Mouse (Mus musculus) forebrain, embryonic 15.5 days (tissue): ENCODE measurements around the gene Nova1. TPM values are rescaled to one million over a fixed set of nuclear protein-coding genes. Genes with fewer than 3 reads are reported as not detected.

Experiments used
- ATAC-seq: fragments of 200-750 bp; cut with Nextera tagmentation; replicated peaks from 2 replicates; pipeline ENCODE4 v1.8.0; 2017; ENCODE audit warnings: mild to moderate bottlenecking, moderate TSS enrichment, moderate library complexity
- H3K27ac ChIP-seq: fragments of 300-500 bp; sonication (generic); replicated peaks from 2 replicates; pipeline ENCODE4 v1.5.1; 2015; ENCODE audit warnings: mild to moderate bottlenecking, inconsistent platforms
- H3K27me3 ChIP-seq: fragments of 300-500 bp; sonication (generic); 2 replicates; pipeline ENCODE4 v1.6.1; 2015; ENCODE audit warnings: inconsistent platforms
- H3K36me3 ChIP-seq: fragments of 300-500 bp; sonication (generic); 2 replicates; pipeline ENCODE4 v1.6.1; 2015; ENCODE audit warnings: mild to moderate bottlenecking, inconsistent platforms
- H3K4me1 ChIP-seq: fragments of 300-500 bp; sonication (generic); 2 replicates; pipeline ENCODE4 v1.6.1; 2015; ENCODE audit warnings: inconsistent platforms
- H3K4me2 ChIP-seq: fragments of 300-500 bp; sonication (generic); replicated peaks from 2 replicates; pipeline ENCODE4 v1.6.1; 2015; ENCODE audit warnings: mild to moderate bottlenecking, inconsistent platforms
- H3K4me3 ChIP-seq: fragments of 300-500 bp; sonication (generic); 2 replicates; pipeline ENCODE4 v1.5.1; 2015; ENCODE audit warnings: mild to moderate bottlenecking, inconsistent platforms
- H3K9ac ChIP-seq: fragments of 300-500 bp; sonication (generic); replicated peaks from 2 replicates; pipeline ENCODE4 v1.6.1; 2015; ENCODE audit warnings: mild to moderate bottlenecking, inconsistent platforms
- H3K9me3 ChIP-seq: fragments of 300-500 bp; sonication (generic); 2 replicates; pipeline ENCODE4 v1.6.1; 2016; ENCODE audit warnings: inconsistent platforms
- WGBS: fragments of 180-500 bp; shearing (Covaris S2); methylation state at CpG from one replicate; pipeline ENCODE4 v1.1.7; 2015; ENCODE audit warnings: mixed read lengths; 5-methylcytosine and 5-hydroxymethylcytosine counted together
- polyA plus RNA-seq: library from polyadenylated mRNA; unstranded; fragments of >200 nt; fragmentation: Nextera tagmentation; extraction: Ambion mirVana; gene quantifications from 2 replicates; pipeline ENCODE4 v1.2.1, GENCODE M21; 2015

Gene Nova1
- polyA plus RNA-seq, 1 experiment from 2014 or later, result 26.6 TPM

DNA sequence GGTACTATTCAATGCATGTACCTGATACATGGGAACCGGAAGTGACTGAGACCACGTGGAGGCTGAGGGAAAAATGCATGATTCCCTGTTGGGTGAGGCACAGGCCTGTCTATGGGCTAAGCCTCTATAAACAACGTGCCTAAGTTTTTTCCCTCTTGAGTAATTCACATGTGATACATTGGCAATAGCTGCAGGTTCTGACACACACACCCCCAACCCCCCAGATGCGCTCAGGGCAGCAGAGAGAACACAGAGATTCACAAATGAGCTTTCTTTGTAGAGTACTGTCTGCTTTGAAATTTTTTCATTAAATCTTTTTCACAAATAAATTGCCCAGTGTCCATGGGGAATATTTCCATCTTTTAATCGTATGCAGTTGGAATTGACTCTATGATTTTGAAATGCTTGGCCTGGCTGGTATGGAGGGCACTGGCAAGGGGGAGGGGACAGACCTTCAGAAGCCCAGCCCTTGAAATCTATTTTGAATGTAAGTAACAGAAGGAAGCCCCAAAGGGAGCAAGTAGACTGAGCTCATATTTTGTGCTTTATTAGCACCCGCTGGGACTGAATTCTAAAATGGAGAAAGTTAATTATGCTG lies 173.3 kb downstream of the Nova1 start:
- H3K4me1 ChIP-seq, result peaks cover 18% of the 10 kb centered on the region
- H3K9ac ChIP-seq, result no peak overlapping the region
- 75% methylated on average over 6 of the region's 6 CpGs for WGBS
- peak; percentile 44; the same call in 1 of the 2 replicates for ATAC-seq
- H3K36me3 ChIP-seq, result no peaks in the 10 kb centered on the region
- H3K4me2 ChIP-seq, result no peak overlapping the region
- no peak overlapping the region for H3K4me3 ChIP-seq
- no peaks in the 10 kb centered on the region for H3K9me3 ChIP-seq
- peaks cover 18% of the 10 kb centered on the region; the same call in 1 of the 2 replicates for H3K27me3 ChIP-seq
- H3K27ac ChIP-seq, result no peak overlapping the region
